Mouse (Mus musculus) midbrain, embryonic 11.5 days (tissue): ENCODE measurements around the gene St6galnac3. TPM values are rescaled to one million over a fixed set of nuclear protein-coding genes. Genes with fewer than 3 reads are reported as not detected.

ENCODE experiments used
- ATAC-seq: fragments of 200-750 bp; cut with Nextera tagmentation; 2 replicates; pipeline ENCODE4 v1.8.0; 2017; ENCODE audit warnings: moderate TSS enrichment, moderate library complexity; ENCODE audit not compliant: low FRiP score
- DNase-seq: peaks from one replicate; pipeline ENCODE4 v3.0.0; 2015; ENCODE audit warnings: low spot score; ENCODE audit errors: missing footprints
- H3K27ac ChIP-seq: fragments of 300-500 bp; sonication (generic); 2 replicates; pipeline ENCODE4 v1.5.1; 2014; ENCODE audit warnings: low read depth, low read length
- H3K27me3 ChIP-seq: fragments of 300-500 bp; sonication (generic); 2 replicates; pipeline ENCODE4 v1.6.1; 2014; ENCODE audit warnings: mild to moderate bottlenecking, low read length, moderate library complexity, mixed read lengths; ENCODE audit not compliant: control insufficient read depth, insufficient read depth
- H3K36me3 ChIP-seq: fragments of 300-500 bp; sonication (generic); 2 replicates; pipeline ENCODE4 v1.6.1; 2014; ENCODE audit warnings: mild to moderate bottlenecking, low read length, moderate library complexity, mixed read lengths; ENCODE audit not compliant: control insufficient read depth, insufficient read depth
- H3K4me1 ChIP-seq: fragments of 300-500 bp; sonication (generic); 2 replicates; pipeline ENCODE4 v1.6.1; 2014; ENCODE audit warnings: low read length; ENCODE audit not compliant: control insufficient read depth, insufficient read depth
- H3K4me2 ChIP-seq: fragments of 300-500 bp; sonication (generic); 2 replicates; pipeline ENCODE4 v1.6.1; 2014; ENCODE audit warnings: mild to moderate bottlenecking, moderate library complexity
- H3K4me3 ChIP-seq: fragments of 300-500 bp; sonication (generic); 2 replicates; pipeline ENCODE4 v1.5.1; 2014; ENCODE audit warnings: low read depth, low read length
- H3K9ac ChIP-seq: fragments of 300-500 bp; sonication (generic); 2 replicates; pipeline ENCODE4 v1.6.1; 2014; ENCODE audit warnings: low read length
- H3K9me3 ChIP-seq: fragments of 300-500 bp; sonication (generic); 2 replicates; pipeline ENCODE4 v1.6.1; 2016; ENCODE audit warnings: low read length; ENCODE audit not compliant: control insufficient read depth
- WGBS: fragments of 180-500 bp; shearing (Covaris S2); extraction: QIAGEN DNeasy Blood & Tissue Kit; methylation state at CpG from one replicate; pipeline ENCODE4 v1.1.7; 2014; 5-methylcytosine and 5-hydroxymethylcytosine counted together
- polyA plus RNA-seq: library from polyadenylated mRNA; unstranded; fragments of >200 nt; fragmentation: Nextera tagmentation; extraction: Ambion mirVana; gene quantifications from 2 replicates; pipeline ENCODE4 v1.2.1, GENCODE M21; 2014

Gene St6galnac3
- polyA plus RNA-seq, 1 experiment from 2014 or later = 35.7 TPM

DNA sequence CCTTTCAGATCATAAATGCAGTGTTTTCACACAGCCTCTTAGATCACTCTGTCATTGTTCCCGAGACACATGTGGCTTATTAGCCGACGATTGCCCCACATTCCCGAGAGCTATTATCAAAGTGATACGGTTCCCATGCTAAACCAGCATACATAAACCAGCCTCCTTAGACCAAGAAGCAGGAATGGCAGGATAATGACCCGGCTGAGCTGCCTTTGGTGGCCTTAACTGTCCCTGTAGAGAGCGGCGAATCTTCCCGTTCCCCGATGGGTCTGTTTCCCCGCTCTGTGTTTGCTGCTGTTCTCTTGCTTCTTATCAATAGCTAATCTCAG lies 119.2 kb downstream of the St6galnac3 start:
- Histone ChIP-seq H3K36me3 (no peaks in the 10 kb centered on the region), H3K4me1 (peaks cover 3% of the 10 kb centered on the region; the same call in 1 of the 2 replicates), H3K4me3 (no peak overlapping the region), H3K27ac (0 out of 2 replicates have a peak overlapping the region, but pooled peaks have one; percentile 14), H3K27me3 (no peaks in the 10 kb centered on the region), H3K4me2 (no peak overlapping the region), H3K9me3 (no peaks in the 10 kb centered on the region), H3K9ac (no peak overlapping the region)
- 75% methylated on average over 11 of the region's 11 CpGs for WGBS
- no peak for DNase-seq
- no peak; the same call in 1 of the 2 replicates for ATAC-seq

DNA sequence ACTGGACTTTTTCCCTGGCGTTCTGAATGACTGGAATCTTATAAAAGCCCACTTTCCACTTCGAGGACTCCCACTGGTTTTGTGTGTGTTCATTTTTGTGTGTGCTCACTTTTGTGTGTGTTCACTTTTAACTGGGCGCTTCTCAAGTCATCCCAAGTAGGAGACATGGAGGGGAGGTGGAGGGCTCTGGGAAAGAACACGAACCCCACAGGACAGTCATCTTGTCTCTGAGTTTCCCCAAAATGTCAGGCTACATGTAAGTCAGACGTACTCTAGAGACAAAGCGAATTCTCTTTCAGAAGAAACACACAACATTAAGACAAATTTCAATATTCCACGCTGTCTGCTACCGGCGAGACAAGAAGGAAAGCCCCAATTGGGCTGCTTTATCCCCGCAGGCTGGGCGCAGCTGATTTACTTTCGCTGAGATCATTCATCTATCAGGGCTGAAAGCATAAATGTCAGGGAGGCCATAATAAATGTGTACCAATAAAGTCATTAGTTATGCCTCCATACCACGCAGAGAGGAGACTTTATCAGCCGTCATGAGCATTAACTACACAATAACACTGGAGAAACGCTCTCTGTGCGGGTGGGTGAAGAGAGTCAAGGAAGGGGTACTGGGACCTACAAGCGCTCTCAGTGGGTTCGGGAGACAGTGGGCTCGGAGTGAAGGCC lies 119.7 kb downstream of the St6galnac3 start:
- Histone ChIP-seq H3K27me3 (no peaks in the 10 kb centered on the region), H3K4me2 (no peak overlapping the region), H3K9ac (no peak overlapping the region), H3K36me3 (no peaks in the 10 kb centered on the region), H3K4me3 (no peak overlapping the region), H3K4me1 (peaks cover 3% of the 10 kb centered on the region; the same call in 1 of the 2 replicates), H3K27ac (no peak overlapping the region), H3K9me3 (no peaks in the 10 kb centered on the region)
- DNase-seq = no peak
- 79% methylated on average over 19 of the region's 19 CpGs for WGBS
- ATAC-seq = peak; percentile 69

DNA sequence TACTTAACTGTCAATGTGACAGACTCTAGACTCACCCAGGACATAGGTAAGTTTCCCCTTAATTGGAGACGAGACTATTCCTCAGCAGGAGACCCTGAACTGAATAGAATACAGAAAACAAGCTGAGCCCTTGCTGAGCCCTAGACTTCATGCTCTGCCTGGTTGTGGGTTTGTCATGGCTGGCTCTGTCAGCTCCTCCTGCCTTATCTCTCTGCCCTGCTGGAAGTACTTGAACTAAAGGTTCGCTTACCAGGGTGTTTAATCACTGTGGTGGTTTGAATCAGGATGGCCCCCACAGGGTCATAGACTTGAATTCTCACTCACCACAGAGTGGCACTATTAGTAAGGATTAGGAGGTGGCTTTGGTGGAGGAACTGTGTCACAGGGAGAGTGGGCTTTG lies 125.8 kb downstream of the St6galnac3 start:
- Histone ChIP-seq H3K4me2 (no peak overlapping the region), H3K9me3 (no peaks in the 10 kb centered on the region), H3K4me1 (peaks cover 4% of the 10 kb centered on the region; the same call in 1 of the 2 replicates), H3K27ac (no peak overlapping the region), H3K36me3 (no peaks in the 10 kb centered on the region), H3K9ac (no peak overlapping the region), H3K27me3 (no peaks in the 10 kb centered on the region), H3K4me3 (no peak overlapping the region)
- 70% methylated on average over 2 of the region's 2 CpGs for WGBS
- ATAC-seq (no peak), DNase-seq (no peak)

- DNase-seq (no peak), ATAC-seq (no peak)
- 88% methylated on average over 6 of the region's 6 CpGs for WGBS
- no peaks in the 10 kb centered on the region for H3K36me3 ChIP-seq
- no peaks in the 10 kb centered on the region for H3K9me3 ChIP-seq
- H3K4me2 ChIP-seq = no peak overlapping the region
- H3K27me3 ChIP-seq = no peaks in the 10 kb centered on the region
- peaks cover 4% of the 10 kb centered on the region; the same call in 1 of the 2 replicates for H3K4me1 ChIP-seq
- no peak overlapping the region for H3K4me3 ChIP-seq
- no peak overlapping the region for H3K9ac ChIP-seq
- H3K27ac ChIP-seq = no peak overlapping the region
These were observed 126.3 kb downstream of the St6galnac3 start for GRCm38 (mm10) chr3:153598631-153599030.

DNA sequence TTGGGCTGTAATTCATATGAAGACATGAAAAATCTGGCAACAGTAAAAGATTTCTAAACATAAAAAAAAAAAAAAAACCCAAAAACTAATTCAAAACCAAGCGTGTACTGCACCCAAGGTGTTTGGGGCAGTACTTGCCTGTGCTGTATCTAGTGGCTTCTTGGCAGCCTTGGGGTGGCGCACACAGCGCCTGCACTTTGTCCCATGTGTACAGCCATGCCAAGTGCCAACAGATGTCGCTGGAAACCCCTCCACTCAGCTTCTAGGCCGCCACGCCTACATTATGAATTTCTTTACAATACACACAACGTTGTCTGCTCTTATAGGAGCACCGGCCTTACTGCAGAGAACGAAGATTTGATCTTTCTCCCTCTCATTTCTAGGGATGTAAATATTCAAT lies 130.4 kb downstream of the St6galnac3 start:
- ATAC-seq = 0 out of 2 replicates have a peak, but pooled peaks have one; percentile 58
- H3K9me3 ChIP-seq = no peaks in the 10 kb centered on the region
- 86% methylated on average over 9 of the region's 9 CpGs for WGBS

DNA sequence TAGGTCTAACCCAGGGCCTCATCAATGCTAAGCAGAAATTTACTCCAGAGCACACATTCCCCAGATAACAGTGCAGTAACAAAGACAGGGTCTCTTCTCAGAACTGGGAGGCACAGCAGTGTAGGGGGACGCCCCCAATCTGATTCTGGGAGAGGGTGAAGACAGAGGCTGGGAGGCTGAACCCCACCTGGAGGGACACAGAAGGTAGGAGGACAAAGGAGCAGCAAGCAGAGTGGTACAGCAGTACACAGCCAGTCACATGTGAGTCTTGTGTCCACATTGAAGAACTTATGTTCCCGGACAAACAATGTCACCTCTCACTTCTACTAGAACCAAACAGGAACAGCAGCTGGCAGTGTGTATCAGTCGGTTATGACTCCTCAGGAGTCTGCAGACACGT lies 131.0 kb downstream of the St6galnac3 start:
- DNase-seq = no peak
- no peaks in the 10 kb centered on the region for H3K27me3 ChIP-seq
- peaks cover 4% of the 10 kb centered on the region; the same call in 1 of the 2 replicates for H3K4me1 ChIP-seq
- 87% methylated on average over 4 of the region's 4 CpGs for WGBS
- H3K27ac ChIP-seq = no peak overlapping the region
- no peak overlapping the region for H3K9ac ChIP-seq
- H3K9me3 ChIP-seq = no peaks in the 10 kb centered on the region
- H3K36me3 ChIP-seq = no peaks in the 10 kb centered on the region
- no peak overlapping the region for H3K4me3 ChIP-seq
- no peak overlapping the region for H3K4me2 ChIP-seq
- ATAC-seq = no peak

More for the DNA sequence above, 130.4 kb downstream of the St6galnac3 start:
- DNase-seq = no peak
- Histone ChIP-seq H3K27ac (no peak overlapping the region), H3K4me1 (peaks cover 4% of the 10 kb centered on the region; the same call in 1 of the 2 replicates), H3K4me2 (no peak overlapping the region), H3K36me3 (no peaks in the 10 kb centered on the region), H3K9ac (no peak overlapping the region), H3K4me3 (no peak overlapping the region), H3K27me3 (no peaks in the 10 kb centered on the region)

GRCm38 (mm10) chr3:153593103-153593502 lies 131.9 kb downstream of the St6galnac3 start:
- Histone ChIP-seq H3K27me3 (no peaks in the 10 kb centered on the region), H3K36me3 (no peaks in the 10 kb centered on the region), H3K9me3 (no peaks in the 10 kb centered on the region), H3K4me1 (peaks cover 4% of the 10 kb centered on the region; the same call in 1 of the 2 replicates), H3K27ac (no peak overlapping the region), H3K9ac (no peak overlapping the region), H3K4me3 (no peak overlapping the region), H3K4me2 (no peak overlapping the region)
- WGBS = 85% methylated on average over 3 of the region's 3 CpGs
- ATAC-seq (no peak), DNase-seq (no peak)

DNA sequence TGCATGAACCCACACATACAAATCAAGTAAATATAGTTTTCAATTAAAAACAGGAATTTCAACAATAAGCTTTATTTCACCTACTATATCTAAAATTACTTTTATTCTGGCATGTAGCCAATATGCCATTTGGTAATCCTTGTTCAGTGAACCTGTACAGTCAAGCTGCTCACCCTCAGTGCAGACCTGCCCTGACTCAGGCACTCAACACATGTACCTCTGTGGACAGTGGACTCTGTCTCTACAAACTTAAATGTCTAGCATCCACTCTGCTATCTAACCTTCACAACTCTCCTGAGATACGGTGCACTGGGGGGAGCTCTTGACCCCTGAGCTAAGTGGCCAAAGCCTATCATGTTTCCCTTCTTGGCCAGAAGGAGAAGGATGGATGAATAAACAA lies 137.4 kb downstream of the St6galnac3 start:
- no peak overlapping the region for H3K4me2 ChIP-seq
- no peaks in the 10 kb centered on the region; the same call in 1 of the 2 replicates for H3K4me1 ChIP-seq
- no peaks in the 10 kb centered on the region for H3K36me3 ChIP-seq
- no peak overlapping the region for H3K27ac ChIP-seq
- H3K4me3 ChIP-seq = no peak overlapping the region
- no peak for ATAC-seq
- H3K9me3 ChIP-seq = no peaks in the 10 kb centered on the region
- DNase-seq = no peak
- H3K27me3 ChIP-seq = no peaks in the 10 kb centered on the region
- WGBS = 65% methylated on average over 1 of the region's 1 CpGs
- H3K9ac ChIP-seq = no peak overlapping the region

GRCm38 (mm10) chr3:153584836-153585235 lies 140.1 kb downstream of the St6galnac3 start:
- no peaks in the 10 kb centered on the region for H3K27me3 ChIP-seq
- H3K4me1 ChIP-seq = peaks cover 3% of the 10 kb centered on the region; the same call in 1 of the 2 replicates
- H3K9ac ChIP-seq = no peak overlapping the region
- DNase-seq (no peak), ATAC-seq (no peak)
- no peak overlapping the region for H3K4me2 ChIP-seq
- H3K4me3 ChIP-seq = no peak overlapping the region
- H3K36me3 ChIP-seq = no peaks in the 10 kb centered on the region
- no peaks in the 10 kb centered on the region for H3K9me3 ChIP-seq
- WGBS = 76% methylated on average over 3 of the region's 3 CpGs
- no peak overlapping the region for H3K27ac ChIP-seq
